Mouse (Mus musculus) telencephalon, adult 2 months (tissue): ENCODE measurements around the gene N4bp3.

Experiments
- DNase-seq: peaks from one replicate; pipeline ENCODE4 v3.0.0-alpha.2; 2011; ENCODE audit warnings: low read depth, low spot score

Gene N4bp3

DNA sequence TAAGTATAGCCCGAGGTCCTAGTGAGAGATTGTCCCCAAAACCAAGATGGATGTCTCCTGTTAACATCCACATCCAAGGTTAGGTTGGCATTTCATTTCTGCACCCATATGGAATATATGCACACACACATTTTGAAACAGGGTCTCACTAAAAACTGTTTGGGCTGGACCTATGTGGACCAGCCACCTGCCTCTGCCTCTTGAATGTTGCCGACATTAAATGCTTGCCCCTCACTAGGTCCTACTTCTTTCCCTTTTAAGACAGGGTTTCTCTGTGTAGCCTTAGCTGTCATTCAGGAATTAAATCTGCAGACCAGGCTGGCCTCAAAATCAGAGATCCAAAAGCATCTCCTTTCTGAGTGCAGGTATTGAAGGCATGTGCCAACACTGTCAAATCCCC is 53.1 kb downstream of the N4bp3 start:
- no peak for DNase-seq

DNA sequence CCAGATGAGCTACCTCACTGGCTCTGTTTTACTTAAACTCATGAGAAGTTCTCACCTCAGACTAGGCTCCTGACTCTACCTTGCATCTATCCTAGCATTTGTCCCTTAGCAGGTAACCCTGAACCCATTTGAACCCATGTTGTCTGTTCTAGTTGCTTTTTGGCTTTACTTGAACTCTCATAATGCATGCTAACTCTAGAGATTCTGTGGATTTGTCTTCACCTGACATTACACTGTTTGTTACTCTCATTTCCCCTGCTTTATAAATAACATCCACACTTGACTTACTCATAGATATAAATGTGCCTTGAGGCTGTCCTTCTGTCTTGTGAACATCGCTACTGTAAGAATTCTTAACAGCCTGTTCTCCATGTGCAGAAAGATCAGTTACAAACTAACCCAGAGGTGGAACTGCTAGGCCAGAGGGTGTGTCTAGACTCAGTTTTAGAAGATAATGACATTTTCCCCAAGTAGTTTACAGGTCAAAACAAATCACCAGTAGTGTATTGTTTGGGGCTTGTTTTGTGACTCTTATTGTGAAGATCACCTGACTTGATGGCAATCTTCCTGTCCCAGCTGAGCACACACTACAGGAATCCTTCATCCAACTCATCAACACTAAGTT is 55.1 kb downstream of the N4bp3 start:
- DNase-seq, result no peak

GRCm38 (mm10) chr11:51594715-51595350 is 55.8 kb downstream of the N4bp3 start:
- DNase-seq, result no peak

GRCm38 (mm10) chr11:51593849-51594248 is 56.8 kb downstream of the N4bp3 start:
- DNase-seq, result no peak

GRCm38 (mm10) chr11:51593368-51593767 is 57.3 kb downstream of the N4bp3 start:
- DNase-seq, result no peak
